15 mouse cellular contexts compared by ENCODE assay signal in genomic region chr2:83692651-83693545, GRCm38 (mm10). TPM values are rescaled to one million over a fixed set of nuclear protein-coding genes. Genes with fewer than 3 reads are reported as not detected.
DNase-seq lines count a peak whose midpoint lies in the region; ATAC-seq and TF ChIP-seq lines count a peak whose summit lies in the region.
"Had no signal": no experiment of that assay in that cellular context is flagged by ENCODE, and none has a peak within 500 bp of the region (broad histone marks: within the 10 kb centered on the region; RNA-seq: fewer than 3 reads in every experiment).

No protein-coding gene starts in this region.

- no peak overlapping the region for H3K4me2 ChIP-seq in midbrain, embryonic 11.5 days
- H3K4me2 ChIP-seq in kidney, embryonic 15.5 days: no peak overlapping the region
- no peak overlapping the region for H3K4me2 ChIP-seq in midbrain, embryonic 15.5 days
- H3K4me2 ChIP-seq: embryonic facial prominence, embryonic 12.5 days; liver, embryonic 13.5 days; neural tube, embryonic 13.5 days had no signal

- no peak for TF ChIP-seq CTCF in layer of hippocampus, adult 2 months (conservative IDR thresholded peaks at IDR 0.05)

- 23% methylated on average over 10 of the region's 10 CpGs for WGBS in midbrain, embryonic 11.5 days
- 28% methylated on average over 10 of the region's 10 CpGs for WGBS in midbrain, embryonic 10.5 days
- WGBS in kidney, embryonic 15.5 days: 35% methylated on average over 10 of the region's 10 CpGs
- 19% methylated on average over 10 of the region's 10 CpGs for WGBS in midbrain, embryonic 15.5 days

- H3K4me1 ChIP-seq in midbrain, embryonic 11.5 days (ENCODE audit: control insufficient read depth, insufficient read depth, low read length): peaks cover 4% of the 10 kb centered on the region; the same call in 1 of the 2 replicates
- H3K4me1 ChIP-seq in midbrain, embryonic 10.5 days: peaks cover 15% of the 10 kb centered on the region
- H3K4me1 ChIP-seq in kidney, embryonic 15.5 days: peaks cover 11% of the 10 kb centered on the region; the same call in 1 of the 2 replicates
- no peaks in the 10 kb centered on the region for H3K4me1 ChIP-seq in midbrain, embryonic 15.5 days
- H3K4me1 ChIP-seq: embryonic facial prominence, embryonic 12.5 days; liver, embryonic 13.5 days had no signal

- no peaks in the 10 kb centered on the region; the same call in 1 of the 2 replicates for H3K9me3 ChIP-seq in midbrain, embryonic 11.5 days (ENCODE audit: control insufficient read depth, low read length)
- no peaks in the 10 kb centered on the region for H3K9me3 ChIP-seq in midbrain, embryonic 10.5 days (replicated peaks)
- H3K9me3 ChIP-seq in kidney, embryonic 15.5 days (replicated peaks): no peaks in the 10 kb centered on the region
- no peaks in the 10 kb centered on the region for H3K9me3 ChIP-seq in midbrain, embryonic 15.5 days
- H3K9me3 ChIP-seq: embryonic facial prominence, embryonic 12.5 days; limb, embryonic 10.5 days; liver, embryonic 13.5 days had no signal

- no peak overlapping the region for H3K27ac ChIP-seq in midbrain, embryonic 11.5 days (ENCODE audit: low read depth, low read length)
- no peak overlapping the region; the same call in 1 of the 2 replicates for H3K27ac ChIP-seq in midbrain, embryonic 10.5 days (replicated peaks)
- peak overlapping the region; percentile 46; the same call in 1 of the 2 replicates for H3K27ac ChIP-seq in kidney, embryonic 15.5 days
- no peak overlapping the region for H3K27ac ChIP-seq in midbrain, embryonic 15.5 days
- H3K27ac ChIP-seq in layer of hippocampus, adult 2 months: no peak overlapping the region
- H3K27ac ChIP-seq: embryonic facial prominence, embryonic 12.5 days; limb, embryonic 10.5 days; liver, embryonic 13.5 days; neural tube, embryonic 13.5 days had no signal

- H3K36me3 ChIP-seq in midbrain, embryonic 11.5 days (ENCODE audit: control insufficient read depth, insufficient read depth, low read length): no peaks in the 10 kb centered on the region
- H3K36me3 ChIP-seq in midbrain, embryonic 10.5 days: no peaks in the 10 kb centered on the region
- H3K36me3 ChIP-seq in kidney, embryonic 15.5 days: no peaks in the 10 kb centered on the region
- H3K36me3 ChIP-seq in midbrain, embryonic 15.5 days (replicated peaks): no peaks in the 10 kb centered on the region
- H3K36me3 ChIP-seq: embryonic facial prominence, embryonic 12.5 days; limb, embryonic 10.5 days; liver, embryonic 13.5 days had no signal

- H3K9ac ChIP-seq in midbrain, embryonic 11.5 days (ENCODE audit: low read length): no peak overlapping the region
- H3K9ac ChIP-seq in kidney, embryonic 15.5 days: no peak overlapping the region
- H3K9ac ChIP-seq in midbrain, embryonic 15.5 days: no peak overlapping the region
- H3K9ac ChIP-seq: embryonic facial prominence, embryonic 12.5 days; liver, embryonic 13.5 days; neural tube, embryonic 13.5 days had no signal

- no peaks in the 10 kb centered on the region for H3K27me3 ChIP-seq in midbrain, embryonic 11.5 days (ENCODE audit: control insufficient read depth, insufficient read depth, low read length)
- H3K27me3 ChIP-seq in midbrain, embryonic 10.5 days (ENCODE audit: low read depth, poor library complexity, severe bottlenecking): no peaks in the 10 kb centered on the region
- H3K27me3 ChIP-seq in kidney, embryonic 15.5 days: no peaks in the 10 kb centered on the region
- no peaks in the 10 kb centered on the region for H3K27me3 ChIP-seq in midbrain, embryonic 15.5 days (replicated peaks)
- H3K27me3 ChIP-seq: embryonic facial prominence, embryonic 12.5 days; liver, embryonic 13.5 days; neural tube, embryonic 13.5 days had no signal

- peak; percentile 46 for ATAC-seq in midbrain, embryonic 11.5 days (ENCODE audit: low FRiP score)
- ATAC-seq in kidney, embryonic 15.5 days (replicated peaks; ENCODE audit: low FRiP score): no peak; the same call in 1 of the 2 replicates
- ATAC-seq in midbrain, embryonic 15.5 days (replicated peaks): peak; percentile 67
- no peak for ATAC-seq in activated CD4-positive, CD25-positive, alpha-beta regulatory T cell, adult 4 months
- ATAC-seq: lung, postnatal 0 days had no signal

- DNase-seq in midbrain, embryonic 11.5 days (ENCODE audit: low spot score, missing footprints): no peak
- no peak for DNase-seq in midbrain, embryonic 10.5 days (ENCODE audit: low spot score)
- DNase-seq in WW6 (ENCODE audit: low read depth, low spot score): peak; percentile 64
- no peak for DNase-seq in adrenal gland, adult 8-10 months
- DNase-seq in layer of hippocampus, adult 2 months (ENCODE audit: low spot score in 2 of 2): no peak
- DNase-seq: adrenal gland, postnatal 36 days; layer of hippocampus, postnatal 36 days; liver, embryonic 13.5 days had no signal

- H3K4me3 ChIP-seq in midbrain, embryonic 11.5 days (ENCODE audit: low read depth, low read length): no peak overlapping the region
- no peak overlapping the region for H3K4me3 ChIP-seq in midbrain, embryonic 10.5 days
- H3K4me3 ChIP-seq in kidney, embryonic 15.5 days (replicated peaks): no peak overlapping the region
- H3K4me3 ChIP-seq in midbrain, embryonic 15.5 days: no peak overlapping the region
- no peak overlapping the region for H3K4me3 ChIP-seq in layer of hippocampus, adult 2 months
- H3K4me3 ChIP-seq: embryonic facial prominence, embryonic 12.5 days; limb, embryonic 10.5 days; liver, embryonic 13.5 days; neural tube, embryonic 13.5 days had no signal

RNA-seq across cellular contexts. Expression of gene Itgav, which starts 31.3 kb away (rescaled TPM):
- polyA plus RNA-seq in midbrain, embryonic 11.5 days (2014; fragmentation: Nextera tagmentation; extraction: Ambion mirVana): 40.5 and 41.7 TPM in 2 replicates
- polyA plus RNA-seq in midbrain, embryonic 10.5 days (2016; fragmentation: Nextera tagmentation; extraction: Ambion mirVana): 28.8 and 29.2 TPM in 2 replicates
- 101 and 105 TPM in 2 replicates for polyA plus RNA-seq in kidney, embryonic 15.5 days (2015; fragmentation: Nextera tagmentation; extraction: Ambion mirVana)
- 16.1 and 16.9 TPM in 2 replicates for polyA plus RNA-seq in midbrain, embryonic 15.5 days (2015; fragmentation: Nextera tagmentation; extraction: Ambion mirVana)
- 10 to 100 TPM; 44.3 to 71.5 TPM for polyA plus RNA-seq in activated CD4-positive, CD25-positive, alpha-beta regulatory T cell, adult 4 months (2017; shearing (Covaris generic))
- total RNA-seq in adrenal gland, adult 8-10 months (2022): 100 to 1,000 TPM; 115 to 144 (median 126) TPM
- 10 to 100 TPM; 68.7 to 69.5 TPM for total RNA-seq in layer of hippocampus, adult 2 months (2021)

RNA-seq across cellular contexts. Expression of gene Zc3h15, which starts 48.7 kb away (rescaled TPM):
- 178 and 195 TPM in 2 replicates for polyA plus RNA-seq in midbrain, embryonic 11.5 days (2014; fragmentation: Nextera tagmentation; extraction: Ambion mirVana)
- polyA plus RNA-seq in midbrain, embryonic 10.5 days (2016; fragmentation: Nextera tagmentation; extraction: Ambion mirVana): 129 and 142 TPM in 2 replicates
- 135 and 160 TPM in 2 replicates for polyA plus RNA-seq in kidney, embryonic 15.5 days (2015; fragmentation: Nextera tagmentation; extraction: Ambion mirVana)
- polyA plus RNA-seq in midbrain, embryonic 15.5 days (2015; fragmentation: Nextera tagmentation; extraction: Ambion mirVana): 153 and 175 TPM in 2 replicates
- 100 to 1,000 TPM in 1 of 2 experiments, 10 to 100 TPM in 1; 92.5 to 117 TPM for polyA plus RNA-seq in activated CD4-positive, CD25-positive, alpha-beta regulatory T cell, adult 4 months (2017; shearing (Covaris generic))
- total RNA-seq in adrenal gland, adult 8-10 months (2022): 100 to 1,000 TPM in 2 of 4 experiments, 10 to 100 TPM in 2; 83.8 to 125 (median 98.6) TPM
- total RNA-seq in layer of hippocampus, adult 2 months (2021): 100 to 1,000 TPM; 131 to 134 TPM

Comparison
In these comparisons a context has a peak if more than half of its experiments do, and no peak if none do; other contexts are left out.
1. ATAC-seq: peak in midbrain, embryonic 11.5 days (single experiment) and midbrain, embryonic 15.5 days (single experiment); none in kidney, embryonic 15.5 days (single experiment) and activated CD4-positive, CD25-positive, alpha-beta regulatory T cell, adult 4 months (single experiment).